Mouse (Mus musculus) midbrain, embryonic 14.5 days (tissue): ENCODE measurements at regions not wholly inside any gene's neighbourhood (a gene's known extent, or its start where the extent isn't known, plus 50 kb on each side); places are given as distances from the start of the nearest gene placed in this dataset.
A peak's percentile ranks its signal among the peaks of the same experiment; 100 is the strongest.

ENCODE experiments used
- ATAC-seq: fragments of 200-750 bp; cut with Nextera tagmentation; 2 replicates; pipeline ENCODE4 v1.8.0; 2017; ENCODE audit warnings: moderate number of reproducible peaks, moderate library complexity; ENCODE audit not compliant: low FRiP score, low TSS enrichment
- DNase-seq: peaks from one replicate; pipeline ENCODE4 v3.0.0-alpha.2; 2015
- H3K27ac ChIP-seq: fragments of 300-500 bp; sonication (generic); replicated peaks from 2 replicates; pipeline ENCODE4 v1.5.1; 2014; ENCODE audit warnings: mild to moderate bottlenecking, low read depth, low read length, moderate library complexity
- H3K27me3 ChIP-seq: fragments of 300-500 bp; sonication (generic); 2 replicates; pipeline ENCODE4 v1.6.1; 2014; ENCODE audit warnings: low read length, control low read depth, mixed read lengths; ENCODE audit not compliant: control insufficient read depth, insufficient read depth
- H3K36me3 ChIP-seq: fragments of 300-500 bp; sonication (generic); 2 replicates; pipeline ENCODE4 v1.6.1; 2014; ENCODE audit warnings: low read length, control low read depth; ENCODE audit not compliant: control insufficient read depth, insufficient read depth
- H3K4me1 ChIP-seq: fragments of 300-500 bp; sonication (generic); 2 replicates; pipeline ENCODE4 v1.6.1; 2014; ENCODE audit warnings: mild to moderate bottlenecking, antibody characterized with exemption, low read length, control low read depth; ENCODE audit not compliant: control insufficient read depth, insufficient read depth
- H3K4me2 ChIP-seq: fragments of 300-500 bp; sonication (generic); 2 replicates; pipeline ENCODE4 v1.6.1; 2014; ENCODE audit warnings: mild to moderate bottlenecking, low read length, moderate library complexity
- H3K4me3 ChIP-seq: fragments of 300-500 bp; sonication (generic); replicated peaks from 2 replicates; pipeline ENCODE4 v1.5.1; 2014; ENCODE audit warnings: low read depth, low read length
- H3K9ac ChIP-seq: fragments of 300-500 bp; sonication (generic); replicated peaks from 2 replicates; pipeline ENCODE4 v1.6.1; 2014; ENCODE audit warnings: mild to moderate bottlenecking, low read length, moderate library complexity
- H3K9me3 ChIP-seq: fragments of 300-500 bp; sonication (generic); 2 replicates; pipeline ENCODE4 v1.6.1; 2016; ENCODE audit warnings: low read length, control low read depth, mixed read lengths; ENCODE audit not compliant: control insufficient read depth
- WGBS: fragments of 180-500 bp; shearing (Covaris S2); extraction: QIAGEN DNeasy Blood & Tissue Kit; methylation state at CpG from one replicate; pipeline ENCODE4 v1.1.7; 2014; 5-methylcytosine and 5-hydroxymethylcytosine counted together

GRCm38 (mm10) chr10:16714065-16714464 is 1009.0 kb upstream of the Cited2 start:
- H3K9me3 ChIP-seq = no peaks in the 10 kb centered on the region
- H3K4me3 ChIP-seq = no peak overlapping the region
- no peaks in the 10 kb centered on the region for H3K27me3 ChIP-seq
- no peak overlapping the region for H3K9ac ChIP-seq
- H3K4me1 ChIP-seq = no peaks in the 10 kb centered on the region
- no peak for DNase-seq
- H3K4me2 ChIP-seq = no peak overlapping the region
- WGBS = 79% methylated on average over 4 of the region's 4 CpGs
- no peak for ATAC-seq
- no peaks in the 10 kb centered on the region for H3K36me3 ChIP-seq
- no peak overlapping the region for H3K27ac ChIP-seq

GRCm38 (mm10) chr10:16714526-16714925 is 1008.5 kb upstream of the Cited2 start:
- Histone ChIP-seq H3K9me3 (no peaks in the 10 kb centered on the region), H3K9ac (no peak overlapping the region), H3K4me3 (no peak overlapping the region), H3K27ac (no peak overlapping the region), H3K4me2 (no peak overlapping the region), H3K36me3 (no peaks in the 10 kb centered on the region), H3K27me3 (no peaks in the 10 kb centered on the region), H3K4me1 (no peaks in the 10 kb centered on the region)
- ATAC-seq (no peak), DNase-seq (no peak)
- WGBS = 75% methylated on average over 2 of the region's 2 CpGs

GRCm38 (mm10) chr10:16742246-16742645 is 980.8 kb upstream of the Cited2 start:
- DNase-seq (no peak), ATAC-seq (no peak)
- H3K4me3 ChIP-seq = no peak overlapping the region
- H3K27ac ChIP-seq = no peak overlapping the region
- H3K36me3 ChIP-seq = no peaks in the 10 kb centered on the region
- no peak overlapping the region for H3K9ac ChIP-seq
- no peaks in the 10 kb centered on the region for H3K27me3 ChIP-seq
- H3K9me3 ChIP-seq = no peaks in the 10 kb centered on the region
- H3K4me1 ChIP-seq = no peaks in the 10 kb centered on the region
- H3K4me2 ChIP-seq = no peak overlapping the region

- Histone ChIP-seq H3K9me3 (no peaks in the 10 kb centered on the region), H3K4me1 (no peaks in the 10 kb centered on the region), H3K27ac (no peak overlapping the region), H3K4me3 (no peak overlapping the region), H3K9ac (no peak overlapping the region), H3K4me2 (no peak overlapping the region), H3K36me3 (no peaks in the 10 kb centered on the region), H3K27me3 (no peaks in the 10 kb centered on the region)
- ATAC-seq (no peak), DNase-seq (no peak)
Measured at GRCm38 (mm10) chr10:16751546-16751945, 971.5 kb upstream of the Cited2 start.

GRCm38 (mm10) chr10:16789641-16790243 is 933.3 kb upstream of the Cited2 start:
- Histone ChIP-seq H3K36me3 (no peaks in the 10 kb centered on the region), H3K27ac (no peak overlapping the region), H3K4me3 (no peak overlapping the region), H3K9me3 (no peaks in the 10 kb centered on the region), H3K9ac (no peak overlapping the region), H3K4me2 (no peak overlapping the region), H3K27me3 (no peaks in the 10 kb centered on the region), H3K4me1 (no peaks in the 10 kb centered on the region)
- peak; percentile 58 for DNase-seq
- ATAC-seq = no peak
- WGBS = 71% methylated on average over 4 of the region's 4 CpGs

GRCm38 (mm10) chr10:16803978-16804377 is 919.0 kb upstream of the Cited2 start:
- Histone ChIP-seq H3K9ac (no peak overlapping the region), H3K36me3 (no peaks in the 10 kb centered on the region), H3K4me2 (no peak overlapping the region), H3K9me3 (no peaks in the 10 kb centered on the region), H3K4me3 (no peak overlapping the region), H3K27ac (no peak overlapping the region), H3K4me1 (no peaks in the 10 kb centered on the region), H3K27me3 (no peaks in the 10 kb centered on the region)
- DNase-seq = no peak
- 75% methylated on average over 2 of the region's 2 CpGs for WGBS
- no peak for ATAC-seq

GRCm38 (mm10) chr10:16810716-16811115 is 912.3 kb upstream of the Cited2 start:
- Histone ChIP-seq H3K9ac (no peak overlapping the region), H3K4me1 (no peaks in the 10 kb centered on the region), H3K27ac (no peak overlapping the region), H3K9me3 (no peaks in the 10 kb centered on the region), H3K4me2 (no peak overlapping the region), H3K27me3 (no peaks in the 10 kb centered on the region), H3K4me3 (no peak overlapping the region), H3K36me3 (no peaks in the 10 kb centered on the region)
- DNase-seq (no peak), ATAC-seq (no peak)
- 83% methylated on average over 2 of the region's 2 CpGs for WGBS

- 96% methylated on average over 2 of the region's 2 CpGs for WGBS
- no peaks in the 10 kb centered on the region for H3K36me3 ChIP-seq
- H3K27ac ChIP-seq = no peak overlapping the region
- ATAC-seq (no peak), DNase-seq (no peak)
- no peak overlapping the region for H3K4me3 ChIP-seq
- no peak overlapping the region for H3K9ac ChIP-seq
- H3K27me3 ChIP-seq = no peaks in the 10 kb centered on the region
- H3K4me1 ChIP-seq = no peaks in the 10 kb centered on the region
- no peak overlapping the region for H3K4me2 ChIP-seq
- no peaks in the 10 kb centered on the region for H3K9me3 ChIP-seq
Measured at GRCm38 (mm10) chr10:16814013-16814412, 909.0 kb upstream of the Cited2 start.

- Histone ChIP-seq H3K9ac (no peak overlapping the region), H3K27ac (no peak overlapping the region), H3K4me2 (no peak overlapping the region), H3K4me3 (no peak overlapping the region), H3K4me1 (no peaks in the 10 kb centered on the region), H3K27me3 (no peaks in the 10 kb centered on the region), H3K9me3 (no peaks in the 10 kb centered on the region), H3K36me3 (no peaks in the 10 kb centered on the region)
- ATAC-seq (no peak), DNase-seq (no peak)
- WGBS = 91% methylated on average over 1 of the region's 1 CpGs
Measured at GRCm38 (mm10) chr10:16861534-16861933, 861.5 kb upstream of the Cited2 start.
